Mouse (Mus musculus): ENCODE measurements around the gene Klf15. TPM values are rescaled to one million over a fixed set of nuclear protein-coding genes. Genes with fewer than 3 reads are reported as not detected.

The Klf15 gene
- polyA plus RNA-seq, 1 experiment from 2014 or later = 6.8 TPM

GRCm38 (mm10) chr6:90465028-90465640 lies 2.8 kb downstream of the Klf15 start:
- 91% methylated on average over 11 of the region's 11 CpGs for WGBS
- H3K27me3 ChIP-seq = peaks cover 19% of the 10 kb centered on the region
- no peak for ATAC-seq (ENCODE audit: insufficient number of reproducible peaks, low FRiP score, low TSS enrichment, low read depth)
- no peak overlapping the region for H3K4me3 ChIP-seq (replicated peaks)
- H3K4me2 ChIP-seq (replicated peaks) = no peak overlapping the region
- no peaks in the 10 kb centered on the region for H3K36me3 ChIP-seq
- no peaks in the 10 kb centered on the region for H3K9me3 ChIP-seq (replicated peaks)
- H3K9ac ChIP-seq = no peak overlapping the region
- peaks cover 27% of the 10 kb centered on the region for H3K4me1 ChIP-seq
- H3K27ac ChIP-seq (replicated peaks) = no peak overlapping the region

- WGBS = 74% methylated on average over 10 of the region's 10 CpGs
- no peak overlapping the region for H3K4me2 ChIP-seq (replicated peaks)
- no peak overlapping the region for H3K4me3 ChIP-seq (replicated peaks)
- ATAC-seq (ENCODE audit: insufficient number of reproducible peaks, low FRiP score, low TSS enrichment, low read depth) = no peak
- peaks cover 35% of the 10 kb centered on the region for H3K4me1 ChIP-seq
- H3K27ac ChIP-seq (replicated peaks) = no peak overlapping the region
- H3K9ac ChIP-seq = no peak overlapping the region
- H3K36me3 ChIP-seq = no peaks in the 10 kb centered on the region
- H3K27me3 ChIP-seq = peaks cover 12% of the 10 kb centered on the region
- H3K9me3 ChIP-seq (replicated peaks) = no peaks in the 10 kb centered on the region
Observed at GRCm38 (mm10) chr6:90466079-90466478, 3.7 kb downstream of the Klf15 start.

GRCm38 (mm10) chr6:90466847-90467410 lies 4.6 kb downstream of the Klf15 start:
- Histone ChIP-seq H3K4me2 (replicated peaks) (no peak overlapping the region), H3K36me3 (no peaks in the 10 kb centered on the region), H3K9ac (no peak overlapping the region), H3K4me3 (replicated peaks) (no peak overlapping the region), H3K9me3 (replicated peaks) (no peaks in the 10 kb centered on the region), H3K27ac (replicated peaks) (no peak overlapping the region), H3K4me1 (peaks cover 40% of the 10 kb centered on the region), H3K27me3 (peaks cover 4% of the 10 kb centered on the region)
- no peak for ATAC-seq (ENCODE audit: insufficient number of reproducible peaks, low FRiP score, low TSS enrichment, low read depth)
- WGBS = 87% methylated on average over 12 of the region's 12 CpGs

- H3K27ac ChIP-seq (replicated peaks) = no peak overlapping the region
- no peak overlapping the region for H3K4me2 ChIP-seq (replicated peaks)
- peaks cover 32% of the 10 kb centered on the region for H3K4me1 ChIP-seq
- H3K4me3 ChIP-seq (replicated peaks) = no peak overlapping the region
- 80% methylated on average over 1 of the region's 1 CpGs for WGBS
- H3K9ac ChIP-seq = no peak overlapping the region
- no peak for ATAC-seq (ENCODE audit: insufficient number of reproducible peaks, low FRiP score, low TSS enrichment, low read depth)
- H3K27me3 ChIP-seq = no peaks in the 10 kb centered on the region
- H3K9me3 ChIP-seq (replicated peaks) = no peaks in the 10 kb centered on the region
- no peaks in the 10 kb centered on the region for H3K36me3 ChIP-seq
Observed at GRCm38 (mm10) chr6:90468216-90468615, 5.8 kb downstream of the Klf15 start.

GRCm38 (mm10) chr6:90469041-90469440 lies 6.7 kb downstream of the Klf15 start:
- no peak overlapping the region for H3K27ac ChIP-seq (replicated peaks)
- H3K36me3 ChIP-seq = no peaks in the 10 kb centered on the region
- no peak for ATAC-seq (ENCODE audit: insufficient number of reproducible peaks, low FRiP score, low TSS enrichment, low read depth)
- no peak overlapping the region for H3K9ac ChIP-seq
- peaks cover 23% of the 10 kb centered on the region for H3K4me1 ChIP-seq
- H3K9me3 ChIP-seq (replicated peaks) = no peaks in the 10 kb centered on the region
- no peak overlapping the region for H3K4me2 ChIP-seq (replicated peaks)
- WGBS = 86% methylated on average over 6 of the region's 6 CpGs
- H3K4me3 ChIP-seq (replicated peaks) = no peak overlapping the region
- no peaks in the 10 kb centered on the region for H3K27me3 ChIP-seq

- Histone ChIP-seq H3K36me3 (no peaks in the 10 kb centered on the region), H3K27me3 (no peaks in the 10 kb centered on the region), H3K9ac (no peak overlapping the region), H3K4me1 (peaks cover 20% of the 10 kb centered on the region), H3K9me3 (replicated peaks) (no peaks in the 10 kb centered on the region), H3K4me2 (replicated peaks) (no peak overlapping the region), H3K4me3 (replicated peaks) (no peak overlapping the region), H3K27ac (replicated peaks) (no peak overlapping the region; the same call in 1 of the 2 replicates)
- 97% methylated on average over 2 of the region's 2 CpGs for WGBS
- ATAC-seq (ENCODE audit: insufficient number of reproducible peaks, low FRiP score, low TSS enrichment, low read depth) = no peak
Observed at GRCm38 (mm10) chr6:90470255-90470654, 7.9 kb downstream of the Klf15 start.

- Histone ChIP-seq H3K4me3 (replicated peaks) (no peak overlapping the region), H3K9me3 (replicated peaks) (no peaks in the 10 kb centered on the region), H3K27ac (replicated peaks) (peak overlapping the region; percentile 69), H3K4me2 (replicated peaks) (no peak overlapping the region), H3K27me3 (no peaks in the 10 kb centered on the region), H3K36me3 (no peaks in the 10 kb centered on the region), H3K4me1 (peaks cover 20% of the 10 kb centered on the region), H3K9ac (no peak overlapping the region)
- 30% methylated on average over 12 of the region's 12 CpGs for whole genome bisulfite sequencing
- ATAC-seq (ENCODE audit: insufficient number of reproducible peaks, low FRiP score, low TSS enrichment, low read depth) = peak; percentile 49; the same call in 1 of the 2 replicates
Observed at GRCm38 (mm10) chr6:90470947-90471541, 8.7 kb downstream of the Klf15 start.

- H3K27ac ChIP-seq (replicated peaks) = no peak overlapping the region
Observed at GRCm38 (mm10) chr6:90472079-90472478, 9.7 kb downstream of the Klf15 start.

GRCm38 (mm10) chr6:90472697-90473096 lies 10.3 kb downstream of the Klf15 start:
- H3K4me1 ChIP-seq = peaks cover 20% of the 10 kb centered on the region
- H3K36me3 ChIP-seq = no peaks in the 10 kb centered on the region
- H3K4me2 ChIP-seq (replicated peaks) = no peak overlapping the region
- H3K27me3 ChIP-seq = no peaks in the 10 kb centered on the region
- H3K27ac ChIP-seq (replicated peaks) = no peak overlapping the region
- H3K9me3 ChIP-seq (replicated peaks) = no peaks in the 10 kb centered on the region
- no peak overlapping the region for H3K4me3 ChIP-seq (replicated peaks)
- H3K9ac ChIP-seq = no peak overlapping the region
- ATAC-seq (ENCODE audit: insufficient number of reproducible peaks, low FRiP score, low TSS enrichment, low read depth) = no peak
- 90% methylated on average over 3 of the region's 3 CpGs for WGBS

More at GRCm38 (mm10) chr6:90472079-90472478, 9.7 kb downstream of the Klf15 start:
- H3K4me1 ChIP-seq = peaks cover 20% of the 10 kb centered on the region
- no peaks in the 10 kb centered on the region for H3K9me3 ChIP-seq (replicated peaks)
- no peak for ATAC-seq (ENCODE audit: insufficient number of reproducible peaks, low FRiP score, low TSS enrichment, low read depth)
- H3K4me3 ChIP-seq (replicated peaks) = no peak overlapping the region
- H3K4me2 ChIP-seq (replicated peaks) = no peak overlapping the region
- H3K9ac ChIP-seq = no peak overlapping the region
- H3K27me3 ChIP-seq = no peaks in the 10 kb centered on the region
- H3K36me3 ChIP-seq = no peaks in the 10 kb centered on the region
- WGBS = 55% methylated on average over 4 of the region's 4 CpGs

GRCm38 (mm10) chr6:90473630-90474360 lies 11.4 kb downstream of the Klf15 start:
- no peak for ATAC-seq (ENCODE audit: insufficient number of reproducible peaks, low FRiP score, low TSS enrichment, low read depth)
- Histone ChIP-seq H3K27me3 (no peaks in the 10 kb centered on the region), H3K9ac (no peak overlapping the region), H3K4me2 (replicated peaks) (no peak overlapping the region), H3K36me3 (no peaks in the 10 kb centered on the region), H3K4me3 (replicated peaks) (no peak overlapping the region), H3K9me3 (replicated peaks) (no peaks in the 10 kb centered on the region), H3K27ac (replicated peaks) (no peak overlapping the region), H3K4me1 (peaks cover 20% of the 10 kb centered on the region)
- WGBS = 93% methylated on average over 24 of the region's 24 CpGs

- Histone ChIP-seq H3K4me1 (peaks cover 20% of the 10 kb centered on the region), H3K27ac (replicated peaks) (no peak overlapping the region), H3K9me3 (replicated peaks) (no peaks in the 10 kb centered on the region), H3K4me3 (replicated peaks) (no peak overlapping the region), H3K36me3 (no peaks in the 10 kb centered on the region), H3K27me3 (no peaks in the 10 kb centered on the region), H3K4me2 (replicated peaks) (no peak overlapping the region), H3K9ac (no peak overlapping the region)
- no peak for ATAC-seq (ENCODE audit: insufficient number of reproducible peaks, low FRiP score, low TSS enrichment, low read depth)
- WGBS = 88% methylated on average over 3 of the region's 3 CpGs
Observed at GRCm38 (mm10) chr6:90474361-90474750, 12.0 kb downstream of the Klf15 start.
